Mouse (Mus musculus) fat pad, adult 2 months (tissue): ENCODE results near the gene Nlrp5.
"Not testable (repeated sequence)": the region's sequence is repeated elsewhere in the genome, so short reads cannot be mapped to it uniquely, and the experiment has no call there.

Experiments
- DNase-seq: peaks from one replicate; pipeline ENCODE4 v3.0.0-alpha.2; 2011; ENCODE audit warnings: low read depth, low spot score; ENCODE audit errors: extremely low read depth

Nlrp5 gene

GRCm38 (mm10) chr7:23385589-23385988, at the start of gene Nlrp5:
TSS of gene Nlrp5 (plus strand) at chr7:23385889.
- DNase-seq, result no peak

- not testable (repeated sequence) for DNase-seq
These were observed 27.4 kb upstream of the Nlrp5 start for GRCm38 (mm10) chr7:23358311-23358710.

- not testable (repeated sequence) for DNase-seq
These were observed 84.5 kb downstream of the Nlrp5 start for GRCm38 (mm10) chr7:23470201-23470600.

DNA sequence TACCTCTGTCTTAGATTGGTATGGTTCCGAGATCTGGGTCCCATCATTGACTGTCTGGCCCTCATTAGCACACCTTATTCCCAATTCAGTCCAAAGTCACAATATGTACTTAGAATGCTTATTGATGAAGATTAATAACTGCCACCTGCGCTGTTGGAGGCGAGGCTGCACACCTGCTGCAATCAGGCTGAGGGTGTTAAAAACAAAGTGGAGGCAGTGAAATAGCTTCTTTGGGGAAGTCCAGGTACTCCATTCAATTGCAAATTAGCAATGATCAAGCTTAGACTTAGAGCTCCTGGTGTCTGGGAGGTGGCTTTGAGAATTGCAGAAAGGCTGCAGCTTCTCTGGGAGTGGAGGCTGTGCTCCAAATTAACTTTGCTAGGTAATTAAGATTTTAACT, 85.1 kb downstream of the Nlrp5 start:
- DNase-seq, result not testable (repeated sequence)

DNA sequence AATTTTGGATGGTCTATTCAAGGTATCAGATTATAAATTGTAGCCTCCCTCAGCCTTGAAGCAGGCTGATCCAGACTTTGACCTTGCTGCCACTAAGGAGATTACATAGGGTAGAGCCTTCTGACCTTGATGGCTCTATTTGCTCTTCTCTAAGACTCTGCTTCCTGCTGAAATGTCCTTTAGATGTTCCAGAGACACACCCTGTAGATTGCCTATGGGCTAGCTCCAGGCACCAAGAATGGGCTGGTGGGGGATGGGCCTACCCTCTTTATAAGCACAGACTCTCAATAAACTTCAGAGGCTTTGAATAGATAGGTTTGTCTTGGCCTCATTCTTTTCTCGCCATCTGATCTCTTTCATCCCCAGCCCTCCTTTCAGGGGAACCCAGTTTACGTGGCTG, 87.2 kb downstream of the Nlrp5 start:
- DNase-seq, result not testable (repeated sequence)
